Mouse (Mus musculus): Measurements from ENCODE around the gene S100a10.

Gene S100a10

GRCm38 (mm10) chr3:93547749-93548540 lies 6.9 kb upstream of the S100a10 start:
- no peak for DNase-seq (ENCODE audit: low spot score)

DNA sequence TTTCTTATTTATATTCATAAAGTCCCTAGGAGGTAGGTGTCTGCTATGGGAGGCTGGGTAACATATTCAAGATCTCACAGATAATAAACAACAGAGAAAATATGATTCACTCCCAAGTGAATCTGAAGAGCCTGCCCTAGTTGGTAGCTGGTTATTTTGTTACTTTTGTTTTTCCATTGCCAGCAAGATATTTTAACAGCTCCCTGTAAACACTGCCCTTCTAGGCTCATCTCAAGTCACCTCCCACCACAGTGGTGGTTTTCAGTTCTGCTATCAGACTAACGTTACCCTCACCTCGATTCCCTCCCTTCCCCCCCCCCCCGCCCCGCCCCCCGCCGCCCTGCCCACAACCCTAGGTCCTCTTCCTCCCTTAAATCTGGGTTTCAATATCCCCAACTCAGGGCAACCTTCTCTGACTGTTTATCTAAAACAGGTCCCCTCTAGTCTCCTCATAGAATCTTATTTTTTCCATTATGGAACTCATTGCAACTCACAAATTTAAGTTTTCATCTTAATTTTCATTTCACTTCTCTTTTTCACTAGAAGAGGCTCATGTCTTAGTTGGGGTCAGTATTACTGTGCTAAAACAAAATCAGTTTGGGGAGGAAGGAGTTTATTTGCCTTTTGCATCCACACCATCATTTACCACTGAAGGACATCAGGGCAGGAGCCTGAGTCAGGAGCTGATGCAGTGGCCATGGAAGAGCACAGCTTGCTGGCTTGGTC lies 6.2 kb upstream of the S100a10 start:
- no peak for DNase-seq (ENCODE audit: low spot score)

DNA sequence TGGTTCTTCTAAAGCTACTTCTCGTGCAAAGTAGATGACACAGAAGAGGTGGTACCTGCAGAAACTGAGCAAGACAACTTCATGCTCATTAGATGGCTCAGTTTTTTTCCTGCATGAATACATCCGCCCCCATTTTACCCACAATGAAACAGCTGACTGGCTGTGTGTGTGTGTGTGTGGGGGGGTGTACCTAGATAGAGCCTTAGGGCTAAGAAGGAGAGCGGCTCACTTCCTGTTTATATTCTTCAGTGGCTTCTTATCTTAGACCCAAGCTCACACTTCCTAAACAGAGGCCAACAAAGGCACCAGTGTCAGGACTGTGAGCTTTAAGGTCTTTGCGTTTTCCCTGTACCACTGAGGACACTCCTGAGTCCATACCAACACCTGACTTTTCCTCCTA lies 4.9 kb upstream of the S100a10 start:
- no peak for DNase-seq (ENCODE audit: low spot score)

- no peak for DNase-seq (ENCODE audit: low spot score)
These were observed 2.7 kb upstream of the S100a10 start for GRCm38 (mm10) chr3:93551950-93552901.

DNA sequence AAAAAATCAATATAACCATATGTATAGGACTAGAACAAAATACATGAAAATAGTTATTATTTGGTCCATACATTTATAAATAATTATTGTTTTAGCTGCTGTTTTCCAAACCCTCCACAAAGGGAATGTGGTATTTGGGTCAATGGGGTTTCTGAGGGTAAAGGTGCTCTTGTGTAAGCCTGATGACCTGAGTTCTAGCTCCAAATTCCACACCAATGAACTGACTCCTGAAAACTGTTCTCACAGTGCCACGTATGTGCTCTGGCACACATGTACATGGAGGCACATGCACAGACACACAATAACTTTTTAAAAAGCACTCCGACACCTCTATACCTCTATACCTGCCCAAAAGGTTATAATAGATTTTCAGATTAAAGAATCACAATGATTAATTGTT lies 1.6 kb upstream of the S100a10 start:
- DNase-seq (ENCODE audit: low spot score), result no peak

DNA sequence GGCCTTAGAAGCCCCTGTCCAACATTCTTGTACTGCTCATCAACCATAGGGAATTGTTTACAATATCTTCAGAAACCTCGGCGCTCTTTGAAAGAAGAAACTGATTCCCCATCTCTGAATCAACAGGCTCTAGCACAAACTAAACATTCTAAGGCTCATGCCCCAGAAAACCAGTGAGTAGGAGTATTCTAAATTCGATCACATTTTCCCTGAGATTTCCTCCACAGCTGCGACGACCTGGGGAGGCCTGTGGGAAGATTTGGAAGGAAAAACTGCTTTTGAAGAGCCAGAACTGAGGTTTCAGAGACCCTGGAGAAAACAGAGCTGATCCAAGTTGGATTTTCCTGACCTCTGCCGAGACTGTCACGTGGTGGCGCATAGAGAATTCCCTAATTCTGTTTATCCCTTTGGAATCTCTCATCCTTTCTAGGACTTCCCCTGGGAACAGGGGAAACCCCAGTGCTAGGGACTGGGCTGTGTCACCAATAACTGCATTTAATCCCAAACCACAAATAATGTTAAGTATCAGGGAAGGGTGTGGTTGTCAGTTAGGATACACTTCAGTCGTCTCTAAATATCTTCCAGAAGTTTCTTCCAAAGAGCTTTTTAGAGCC lies 1.0 kb upstream of the S100a10 start:
- DNase-seq (ENCODE audit: low spot score), result no peak

GRCm38 (mm10) chr3:93554379-93554980 lies 400 bp upstream of the S100a10 start:
- no peak for DNase-seq (ENCODE audit: low spot score)

GRCm38 (mm10) chr3:93555878-93556254 lies 986 bp downstream of the S100a10 start:
- no peak for DNase-seq (ENCODE audit: low spot score)

GRCm38 (mm10) chr3:93556599-93556998 lies 1.7 kb downstream of the S100a10 start:
- no peak for DNase-seq (ENCODE audit: low spot score)

GRCm38 (mm10) chr3:93557471-93557870 lies 2.6 kb downstream of the S100a10 start:
- no peak for DNase-seq (ENCODE audit: low spot score)

DNA sequence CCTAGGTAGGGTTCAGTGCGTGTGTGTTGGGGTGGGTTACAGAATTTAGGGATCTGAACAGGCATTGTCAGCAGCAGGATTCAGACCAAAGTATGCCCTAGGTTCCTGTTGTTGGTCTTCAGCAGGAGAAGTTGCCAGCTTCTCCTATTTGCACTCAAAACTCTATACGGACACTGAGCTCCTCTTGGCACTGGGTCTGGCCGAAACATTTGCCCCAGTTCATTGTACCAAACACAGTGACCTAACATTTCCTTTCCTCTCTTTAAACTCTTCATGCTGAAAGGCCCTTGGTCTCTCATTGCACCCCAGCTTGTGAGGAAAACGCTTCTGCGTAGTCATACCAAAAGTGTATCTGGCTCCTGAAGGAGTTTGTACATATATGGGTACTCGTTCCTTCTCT lies 5.1 kb downstream of the S100a10 start:
- no peak for DNase-seq (ENCODE audit: low spot score)

DNA sequence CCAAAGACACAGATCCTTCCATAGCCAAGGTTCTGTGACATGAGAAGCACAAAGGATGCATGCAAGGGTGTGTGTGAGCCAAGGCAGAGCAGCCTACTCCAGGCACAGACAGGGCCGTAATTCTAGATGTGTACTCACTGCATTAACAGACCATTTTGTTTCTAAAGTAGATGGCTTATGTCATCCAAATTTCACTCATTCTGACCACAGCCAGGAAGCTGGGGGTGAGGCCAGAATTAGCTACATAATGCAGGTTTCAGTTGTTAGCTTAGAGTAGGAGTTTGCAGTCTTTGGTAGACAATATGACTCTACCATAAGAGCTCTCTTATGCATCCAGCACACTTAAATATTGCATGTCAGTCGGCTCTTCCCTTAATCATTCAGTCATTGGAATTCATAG lies 7.5 kb downstream of the S100a10 start:
- no peak for DNase-seq (ENCODE audit: low spot score)

DNA sequence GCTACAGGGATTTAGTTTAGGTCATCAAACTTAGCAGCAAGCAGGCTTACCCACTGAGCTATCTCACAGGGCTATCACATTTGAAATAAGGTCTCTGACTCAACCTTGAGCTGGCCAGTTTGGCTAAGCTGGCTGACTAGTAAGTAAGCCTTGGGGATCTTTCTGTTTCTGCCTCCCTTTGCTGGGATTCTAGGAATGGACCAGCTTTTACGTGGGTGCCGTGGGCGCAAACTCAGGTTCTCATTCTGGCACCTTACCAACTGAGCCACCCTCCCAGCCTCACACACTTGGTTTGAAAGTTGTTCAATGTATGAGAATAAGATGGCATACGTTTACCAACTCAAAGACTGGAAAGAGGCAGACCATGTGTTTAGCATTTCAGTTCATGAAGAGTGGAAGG lies 8.3 kb downstream of the S100a10 start:
- no peak for DNase-seq (ENCODE audit: low spot score)

DNA sequence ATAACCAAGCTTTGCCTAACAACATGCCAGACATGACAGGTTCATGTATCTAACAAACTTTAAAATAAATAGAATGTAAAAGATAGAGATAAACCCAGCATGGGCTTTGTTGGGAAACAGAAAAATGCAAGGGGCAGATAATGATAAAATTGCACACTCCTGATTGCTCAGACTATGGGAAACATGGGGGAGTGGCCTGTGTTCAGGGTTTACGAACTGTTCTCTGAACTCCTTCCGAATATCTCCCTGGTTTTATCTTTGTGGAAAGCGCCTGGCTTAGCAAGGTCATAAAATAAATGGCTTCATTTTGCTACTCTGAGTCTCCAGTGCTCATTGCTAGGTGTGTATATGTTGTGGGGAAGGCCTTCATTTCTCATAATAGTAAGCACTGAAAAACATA lies 12.0 kb downstream of the S100a10 start:
- DNase-seq (ENCODE audit: low spot score), result no peak

- no peak for DNase-seq (ENCODE audit: low spot score)
These were observed 12.8 kb downstream of the S100a10 start for GRCm38 (mm10) chr3:93567721-93568120.

GRCm38 (mm10) chr3:93568428-93569040 lies 13.7 kb downstream of the S100a10 start:
- peak; percentile 42 for DNase-seq (ENCODE audit: low spot score)

DNA sequence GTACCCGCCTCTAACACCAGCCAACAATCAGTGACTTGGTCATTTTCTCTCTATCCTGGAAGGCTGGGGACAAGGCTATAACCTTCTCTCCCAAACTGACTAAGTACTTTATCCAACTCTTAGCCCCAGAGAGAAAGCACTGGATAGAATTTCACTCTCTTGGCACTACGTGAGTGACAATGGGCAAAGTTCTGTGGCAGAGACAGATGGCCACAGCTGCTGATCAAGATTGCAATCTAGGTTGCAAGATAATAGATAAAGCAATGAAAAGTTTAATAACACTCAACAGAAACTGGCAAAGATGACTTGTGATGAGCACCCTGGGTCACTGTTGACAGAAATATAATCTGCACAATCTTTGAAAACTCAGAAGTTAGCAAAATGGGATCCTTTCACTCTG lies 14.2 kb downstream of the S100a10 start:
- no peak for DNase-seq (ENCODE audit: low spot score)

GRCm38 (mm10) chr3:93572058-93572791 lies 17.3 kb downstream of the S100a10 start:
- DNase-seq (ENCODE audit: low spot score), result no peak

DNA sequence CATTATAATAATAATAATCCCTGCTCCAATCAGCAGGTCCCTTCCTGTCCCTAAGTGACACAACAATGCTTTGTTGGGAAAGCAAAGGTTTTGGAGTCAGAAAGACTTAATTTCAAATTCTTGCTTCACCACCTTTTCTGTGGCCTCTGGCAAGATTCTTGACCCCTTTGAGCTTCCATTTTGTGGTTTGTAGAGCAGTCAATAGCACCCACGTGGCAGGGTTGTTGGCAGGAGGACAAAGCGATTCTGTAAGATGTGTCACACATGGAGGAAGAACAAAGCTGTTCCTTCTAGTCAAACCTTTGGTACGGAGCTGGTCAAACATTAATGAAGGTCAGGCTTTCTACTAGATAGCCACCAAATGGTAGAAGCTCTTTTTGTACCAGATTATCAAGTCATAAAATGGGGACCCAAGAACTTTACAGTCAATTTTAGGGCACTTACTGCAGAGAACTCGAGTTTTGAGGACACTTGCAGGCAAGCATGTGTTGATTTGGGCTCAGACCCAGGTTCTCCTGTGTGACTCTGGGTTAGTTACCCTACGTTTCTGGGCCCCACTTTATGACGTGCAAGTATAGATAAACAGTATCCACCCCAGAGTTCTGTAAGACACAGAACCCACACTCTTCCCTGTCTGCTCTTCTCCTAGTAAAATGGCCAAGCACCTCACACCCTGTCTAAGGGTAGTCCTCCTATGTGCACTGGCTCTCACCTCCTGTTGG lies 24.6 kb downstream of the S100a10 start:
- no peak for DNase-seq (ENCODE audit: low spot score)

DNA sequence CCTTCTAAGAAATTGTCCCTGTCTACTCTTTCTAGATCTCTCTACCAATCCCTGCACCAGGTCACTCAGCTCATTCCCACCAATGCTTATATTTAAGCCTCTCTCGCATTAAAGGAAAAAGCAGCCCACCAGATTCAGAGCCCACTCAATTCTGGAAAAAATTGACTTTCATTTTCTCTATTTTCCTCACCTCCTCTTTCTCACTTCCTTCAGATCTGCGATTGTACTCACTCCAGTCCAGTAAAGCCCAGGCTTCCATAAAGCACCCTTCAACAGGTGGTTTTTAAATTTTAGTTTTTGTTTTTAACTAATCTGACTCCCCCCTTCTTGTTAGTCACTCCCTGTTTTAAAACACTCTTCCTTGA lies 25.1 kb downstream of the S100a10 start:
- no peak for DNase-seq (ENCODE audit: low spot score)
